Mouse (Mus musculus) forebrain, embryonic 11.5 days (tissue): Measurements from ENCODE around the gene Pgm5. TPM values are rescaled to one million over a fixed set of nuclear protein-coding genes. Genes with fewer than 3 reads are reported as not detected.

Experiments
- ATAC-seq: fragments of 200-750 bp; cut with Nextera tagmentation; replicated peaks from 2 replicates; pipeline ENCODE4 v1.8.0; 2017; ENCODE audit warnings: moderate TSS enrichment; ENCODE audit not compliant: low FRiP score
- DNase-seq: peaks from one replicate; pipeline ENCODE4 v3.0.0-alpha.2; 2017; ENCODE audit warnings: low spot score
- H3K27ac ChIP-seq: fragments of 300-500 bp; sonication (generic); 2 replicates; pipeline ENCODE4 v1.5.1; 2014; ENCODE audit warnings: low read depth, low read length
- H3K27me3 ChIP-seq: fragments of 300-500 bp; sonication (generic); 2 replicates; pipeline ENCODE4 v1.6.1; 2014; ENCODE audit warnings: mild to moderate bottlenecking, low read length, mixed read lengths; ENCODE audit not compliant: control insufficient read depth, insufficient read depth
- H3K36me3 ChIP-seq: fragments of 300-500 bp; sonication (generic); 2 replicates; pipeline ENCODE4 v1.6.1; 2014; ENCODE audit warnings: mild to moderate bottlenecking, low read length, moderate library complexity, mixed read lengths; ENCODE audit not compliant: control insufficient read depth, insufficient read depth
- H3K4me1 ChIP-seq: fragments of 300-500 bp; sonication (generic); replicated peaks from 2 replicates; pipeline ENCODE4 v1.6.1; 2014; ENCODE audit warnings: low read length, mixed read lengths; ENCODE audit not compliant: control insufficient read depth, insufficient read depth
- H3K4me2 ChIP-seq: fragments of 300-500 bp; sonication (generic); 2 replicates; pipeline ENCODE4 v1.6.1; 2014; ENCODE audit warnings: low read depth, mild to moderate bottlenecking, low read length, moderate library complexity, mixed read lengths; ENCODE audit not compliant: severe bottlenecking
- H3K4me3 ChIP-seq: fragments of 300-500 bp; sonication (generic); 2 replicates; pipeline ENCODE4 v1.5.1; 2014; ENCODE audit warnings: low read depth, low read length
- H3K9ac ChIP-seq: fragments of 300-500 bp; sonication (generic); 2 replicates; pipeline ENCODE4 v1.6.1; 2014; ENCODE audit warnings: low read length
- H3K9me3 ChIP-seq: fragments of 300-500 bp; sonication (generic); 2 replicates; pipeline ENCODE4 v1.6.1; 2016; ENCODE audit warnings: low read length, mixed read lengths; ENCODE audit not compliant: control insufficient read depth
- WGBS: fragments of 180-500 bp; shearing (Covaris S2); extraction: QIAGEN DNeasy Blood & Tissue Kit; methylation state at CpG from one replicate; pipeline ENCODE4 v1.1.7; 2014; 5-methylcytosine and 5-hydroxymethylcytosine counted together
- polyA plus RNA-seq: library from polyadenylated mRNA; unstranded; fragments of >200 nt; fragmentation: Nextera tagmentation; extraction: Ambion mirVana; gene quantifications from 2 replicates; pipeline ENCODE4 v1.2.1, GENCODE M21; 2014

Pgm5 gene
- polyA plus RNA-seq, 1 experiment from 2014 or later = 0.35 TPM

- Histone ChIP-seq H3K9me3 (no peaks in the 10 kb centered on the region), H3K27ac (no peak overlapping the region), H3K4me1 (peaks cover 12% of the 10 kb centered on the region), H3K9ac (peak overlapping the region; percentile 20; the same call in 1 of the 2 replicates), H3K27me3 (peaks cover 68% of the 10 kb centered on the region), H3K4me3 (peak overlapping the region; percentile 38), H3K36me3 (no peaks in the 10 kb centered on the region), H3K4me2 (peak overlapping the region; percentile 71)
- WGBS = under 1% methylated on average over 83 of the region's 84 CpGs
- ATAC-seq = peak; percentile 66
- DNase-seq = peak; percentile 76
Observed at GRCm38 (mm10) chr19:24899578-24900544, 38.2 kb upstream of the Pgm5 start.

GRCm38 (mm10) chr19:24898737-24899577 is 37.3 kb upstream of the Pgm5 start:
- Histone ChIP-seq H3K4me3 (peak overlapping the region; percentile 38), H3K9ac (no peak overlapping the region), H3K9me3 (no peaks in the 10 kb centered on the region), H3K27ac (no peak overlapping the region), H3K4me1 (peaks cover 12% of the 10 kb centered on the region), H3K27me3 (peaks cover 68% of the 10 kb centered on the region), H3K36me3 (no peaks in the 10 kb centered on the region), H3K4me2 (peak overlapping the region; percentile 71)
- DNase-seq = peak; percentile 73
- WGBS = 2% methylated on average over 34 of the region's 34 CpGs
- no peak for ATAC-seq

GRCm38 (mm10) chr19:24897896-24898736 is 36.5 kb upstream of the Pgm5 start:
- under 1% methylated on average over 20 of the region's 20 CpGs for WGBS
- Histone ChIP-seq H3K36me3 (no peaks in the 10 kb centered on the region), H3K27me3 (peaks cover 65% of the 10 kb centered on the region), H3K9ac (no peak overlapping the region), H3K4me1 (peaks cover 12% of the 10 kb centered on the region), H3K4me3 (no peak overlapping the region), H3K27ac (no peak overlapping the region), H3K4me2 (no peak overlapping the region), H3K9me3 (no peaks in the 10 kb centered on the region)
- ATAC-seq (no peak), DNase-seq (peak; percentile 49)

GRCm38 (mm10) chr19:24897006-24897895 is 35.6 kb upstream of the Pgm5 start:
- WGBS = 1% methylated on average over 57 of the region's 57 CpGs
- Histone ChIP-seq H3K36me3 (no peaks in the 10 kb centered on the region), H3K4me2 (peak overlapping the region; percentile 31; the same call in 1 of the 2 replicates), H3K27ac (no peak overlapping the region), H3K4me1 (peaks cover 12% of the 10 kb centered on the region), H3K4me3 (peak overlapping the region; percentile 9; the same call in 1 of the 2 replicates), H3K9me3 (no peaks in the 10 kb centered on the region), H3K9ac (no peak overlapping the region), H3K27me3 (peaks cover 61% of the 10 kb centered on the region)
- no peak for ATAC-seq
- peak; percentile 64 for DNase-seq

- Histone ChIP-seq H3K36me3 (no peaks in the 10 kb centered on the region), H3K4me1 (peaks cover 12% of the 10 kb centered on the region), H3K9me3 (no peaks in the 10 kb centered on the region), H3K9ac (no peak overlapping the region), H3K4me3 (no peak overlapping the region), H3K27ac (no peak overlapping the region), H3K27me3 (peaks cover 54% of the 10 kb centered on the region), H3K4me2 (no peak overlapping the region)
- DNase-seq = peak; percentile 43
- WGBS = 34% methylated on average over 4 of the region's 4 CpGs
- ATAC-seq = no peak
Observed at GRCm38 (mm10) chr19:24896536-24896935, 34.9 kb upstream of the Pgm5 start.

- WGBS = 84% methylated on average over 3 of the region's 3 CpGs
- no peak overlapping the region for H3K9ac ChIP-seq
- H3K9me3 ChIP-seq = no peaks in the 10 kb centered on the region
- H3K4me2 ChIP-seq = no peak overlapping the region
- H3K27ac ChIP-seq = no peak overlapping the region
- H3K36me3 ChIP-seq = no peaks in the 10 kb centered on the region
- no peak for ATAC-seq
- H3K4me1 ChIP-seq = no peaks in the 10 kb centered on the region
- H3K4me3 ChIP-seq = no peak overlapping the region
- peak; percentile 23 for DNase-seq
- H3K27me3 ChIP-seq = no peaks in the 10 kb centered on the region
Observed at GRCm38 (mm10) chr19:24886888-24887287, 25.2 kb upstream of the Pgm5 start.

GRCm38 (mm10) chr19:24885504-24885903 is 23.8 kb upstream of the Pgm5 start:
- Histone ChIP-seq H3K27ac (no peak overlapping the region), H3K27me3 (no peaks in the 10 kb centered on the region), H3K9me3 (no peaks in the 10 kb centered on the region), H3K4me2 (no peak overlapping the region), H3K4me3 (no peak overlapping the region), H3K4me1 (no peaks in the 10 kb centered on the region), H3K36me3 (no peaks in the 10 kb centered on the region), H3K9ac (no peak overlapping the region)
- DNase-seq = peak; percentile 65
- ATAC-seq = no peak
- WGBS = 17% methylated on average over 5 of the region's 5 CpGs
